Mouse (Mus musculus): ENCODE data around the gene Tram2. TPM values are rescaled to one million over a fixed set of nuclear protein-coding genes. Genes with fewer than 3 reads are reported as not detected.

Tram2 gene
- total and polyA plus RNA-seq, 2 experiments from 2014 or later, result 1.4 to 2.1 TPM

DNA sequence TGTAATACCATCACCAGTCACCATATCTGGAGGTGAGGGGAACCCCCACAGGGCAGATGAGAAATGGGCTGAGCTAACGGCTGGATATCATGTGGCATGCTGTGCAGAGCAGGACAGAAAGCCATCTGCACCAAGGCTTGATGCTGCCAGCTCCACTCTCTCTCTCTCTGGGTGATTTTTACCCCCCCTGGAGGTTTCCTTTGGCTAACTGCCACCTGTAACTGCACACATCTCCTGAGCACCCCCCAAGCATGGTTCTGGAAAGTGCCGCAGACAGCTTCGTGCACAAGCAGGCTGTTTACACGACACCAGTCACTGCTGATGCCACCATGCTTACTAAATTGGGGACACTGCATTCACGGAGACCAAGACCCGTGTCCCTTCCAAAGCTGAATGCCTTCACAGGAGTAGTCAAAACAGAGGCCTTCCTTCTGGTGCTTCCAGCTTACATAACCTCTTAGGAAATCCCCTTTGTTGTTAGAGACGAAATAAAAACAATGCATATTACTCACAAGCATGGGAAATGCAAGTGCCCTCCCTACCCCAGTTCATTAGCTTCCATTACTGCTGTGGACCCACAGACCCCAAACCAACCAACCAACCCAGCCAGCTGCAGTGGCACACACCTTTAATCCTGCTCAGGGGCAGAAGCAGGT is 83.6 kb downstream of the Tram2 start:
- H3K4me2 ChIP-seq (ENCODE audit: low read depth, low read length, poor library complexity, severe bottlenecking), result no peak overlapping the region
- no peaks in the 10 kb centered on the region for H3K4me1 ChIP-seq (ENCODE audit: insufficient read depth, low read length)
- no peak for DNase-seq (ENCODE audit: low spot score)
- 59% methylated on average over 7 of the region's 7 CpGs for WGBS
- H3K4me3 ChIP-seq (ENCODE audit: low read depth, low read length), result no peak overlapping the region
- no peaks in the 10 kb centered on the region for H3K27me3 ChIP-seq (ENCODE audit: insufficient read depth, low read length)
- H3K9me3 ChIP-seq (ENCODE audit: low read length), result no peaks in the 10 kb centered on the region
- ATAC-seq (ENCODE audit: low FRiP score), result no peak
- H3K27ac ChIP-seq (ENCODE audit: low read depth, low read length), result no peak overlapping the region
- TF ChIP-seq CTCF (IDR thresholded peaks at IDR 0.05), result no peak
- no peaks in the 10 kb centered on the region for H3K36me3 ChIP-seq (ENCODE audit: insufficient read depth, low read length)
- H3K9ac ChIP-seq (replicated peaks; ENCODE audit: low read length, poor library complexity, severe bottlenecking), result no peak overlapping the region

DNA sequence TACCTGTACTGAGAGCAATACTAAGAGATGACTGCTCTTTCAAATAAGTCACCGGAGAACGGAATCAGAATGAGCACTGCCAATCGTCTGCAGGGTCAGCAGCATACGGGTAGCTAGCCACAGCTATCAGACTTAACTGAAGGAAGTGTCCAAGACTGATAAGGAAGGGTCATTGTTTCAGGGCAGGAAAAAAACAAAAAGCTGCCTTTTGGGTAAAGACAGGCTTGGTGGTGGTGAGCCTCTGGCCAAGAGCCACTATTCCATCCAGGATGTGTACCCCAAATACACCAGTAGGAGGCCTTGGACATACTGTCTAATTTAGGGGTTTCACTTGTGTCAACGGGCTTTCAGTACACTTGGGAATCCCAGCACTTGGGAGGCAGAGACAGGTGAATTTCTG is 84.7 kb downstream of the Tram2 start:
- Histone ChIP-seq H3K4me1 (ENCODE audit: insufficient read depth, low read length) (no peaks in the 10 kb centered on the region), H3K4me2 (ENCODE audit: low read depth, low read length, poor library complexity, severe bottlenecking) (no peak overlapping the region), H3K9ac (replicated peaks; ENCODE audit: low read length, poor library complexity, severe bottlenecking) (no peak overlapping the region), H3K27ac (ENCODE audit: low read depth, low read length) (no peak overlapping the region), H3K4me3 (ENCODE audit: low read depth, low read length) (no peak overlapping the region), H3K27me3 (ENCODE audit: insufficient read depth, low read length) (no peaks in the 10 kb centered on the region), H3K9me3 (ENCODE audit: low read length) (no peaks in the 10 kb centered on the region), H3K36me3 (ENCODE audit: insufficient read depth, low read length) (no peaks in the 10 kb centered on the region)
- 93% methylated on average over 5 of the region's 5 CpGs for WGBS
- no peak for ATAC-seq (ENCODE audit: low FRiP score)
- DNase-seq (ENCODE audit: low spot score), result no peak
- no peak for TF ChIP-seq CTCF (IDR thresholded peaks at IDR 0.05)

DNA sequence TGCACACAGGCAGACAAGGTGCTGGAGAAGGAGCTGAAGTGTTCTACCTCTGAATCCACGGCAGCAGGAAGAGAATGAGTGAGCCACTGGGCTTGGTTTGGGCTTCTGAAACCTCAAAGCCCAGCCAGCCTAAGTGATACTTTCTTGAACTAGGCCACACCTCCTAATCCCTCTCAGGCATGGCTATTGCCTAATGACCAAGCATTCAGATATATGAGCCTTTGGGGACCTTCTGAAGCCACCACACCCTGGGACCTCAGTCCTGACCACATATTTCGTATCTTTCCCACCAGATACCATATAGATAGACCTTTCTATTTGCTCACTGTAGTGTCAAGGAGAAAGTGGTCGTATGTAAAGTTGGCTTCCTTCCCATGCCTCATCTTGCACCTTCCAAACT is 85.3 kb downstream of the Tram2 start:
- Histone ChIP-seq H3K9ac (replicated peaks; ENCODE audit: low read length, poor library complexity, severe bottlenecking) (no peak overlapping the region), H3K9me3 (ENCODE audit: low read length) (no peaks in the 10 kb centered on the region), H3K27me3 (ENCODE audit: insufficient read depth, low read length) (no peaks in the 10 kb centered on the region), H3K4me3 (ENCODE audit: low read depth, low read length) (no peak overlapping the region), H3K27ac (ENCODE audit: low read depth, low read length) (no peak overlapping the region), H3K36me3 (ENCODE audit: insufficient read depth, low read length) (no peaks in the 10 kb centered on the region), H3K4me2 (ENCODE audit: low read depth, low read length, poor library complexity, severe bottlenecking) (no peak overlapping the region), H3K4me1 (ENCODE audit: insufficient read depth, low read length) (no peaks in the 10 kb centered on the region)
- 87% methylated on average over 3 of the region's 3 CpGs for WGBS
- no peak for ATAC-seq (ENCODE audit: low FRiP score)
- no peak for DNase-seq (ENCODE audit: low spot score)
- TF ChIP-seq CTCF (IDR thresholded peaks at IDR 0.05), result no peak

DNA sequence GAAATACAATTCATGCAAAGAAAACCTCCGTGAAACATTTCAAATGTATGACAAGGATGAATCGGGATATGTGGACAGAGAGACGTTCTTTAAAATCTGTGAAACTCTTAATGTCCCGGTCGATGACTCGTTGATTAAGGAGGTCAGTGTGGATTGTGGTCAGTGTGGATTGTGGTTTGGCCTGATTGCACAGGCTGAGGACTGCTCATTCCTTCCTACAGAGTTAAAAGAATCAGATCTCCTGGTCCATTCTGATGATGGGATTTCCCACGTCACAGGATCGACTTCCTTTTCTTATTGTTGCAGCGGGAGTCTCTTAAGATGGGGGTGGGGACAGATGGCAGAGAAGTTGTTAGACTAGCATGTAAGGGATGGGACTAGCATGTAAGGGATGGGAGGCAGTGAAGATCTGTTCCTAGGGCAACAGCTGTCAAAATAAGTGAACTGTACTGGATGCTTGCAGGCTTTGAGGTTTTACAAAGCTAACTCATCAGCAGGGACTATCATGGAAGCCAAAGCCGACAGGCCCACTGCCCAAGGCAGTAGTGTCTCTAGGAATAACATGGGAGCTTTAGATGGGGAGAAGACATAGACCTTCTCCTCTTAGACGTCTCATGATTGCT is 89.5 kb downstream of the Tram2 start:
- H3K9me3 ChIP-seq (ENCODE audit: low read length), result no peaks in the 10 kb centered on the region
- ATAC-seq (ENCODE audit: low FRiP score) (no peak), DNase-seq (ENCODE audit: low spot score) (no peak)
- H3K4me2 ChIP-seq (ENCODE audit: low read depth, low read length, poor library complexity, severe bottlenecking), result no peak overlapping the region
- no peaks in the 10 kb centered on the region for H3K36me3 ChIP-seq (ENCODE audit: insufficient read depth, low read length)
- TF ChIP-seq CTCF (IDR thresholded peaks at IDR 0.05), result no peak
- no peaks in the 10 kb centered on the region for H3K27me3 ChIP-seq (ENCODE audit: insufficient read depth, low read length)
- no peak overlapping the region for H3K27ac ChIP-seq (ENCODE audit: low read depth, low read length)
- no peak overlapping the region for H3K9ac ChIP-seq (replicated peaks; ENCODE audit: low read length, poor library complexity, severe bottlenecking)
- H3K4me3 ChIP-seq (ENCODE audit: low read depth, low read length), result no peak overlapping the region
- 89% methylated on average over 11 of the region's 11 CpGs for WGBS
- no peaks in the 10 kb centered on the region for H3K4me1 ChIP-seq (ENCODE audit: insufficient read depth, low read length)

DNA sequence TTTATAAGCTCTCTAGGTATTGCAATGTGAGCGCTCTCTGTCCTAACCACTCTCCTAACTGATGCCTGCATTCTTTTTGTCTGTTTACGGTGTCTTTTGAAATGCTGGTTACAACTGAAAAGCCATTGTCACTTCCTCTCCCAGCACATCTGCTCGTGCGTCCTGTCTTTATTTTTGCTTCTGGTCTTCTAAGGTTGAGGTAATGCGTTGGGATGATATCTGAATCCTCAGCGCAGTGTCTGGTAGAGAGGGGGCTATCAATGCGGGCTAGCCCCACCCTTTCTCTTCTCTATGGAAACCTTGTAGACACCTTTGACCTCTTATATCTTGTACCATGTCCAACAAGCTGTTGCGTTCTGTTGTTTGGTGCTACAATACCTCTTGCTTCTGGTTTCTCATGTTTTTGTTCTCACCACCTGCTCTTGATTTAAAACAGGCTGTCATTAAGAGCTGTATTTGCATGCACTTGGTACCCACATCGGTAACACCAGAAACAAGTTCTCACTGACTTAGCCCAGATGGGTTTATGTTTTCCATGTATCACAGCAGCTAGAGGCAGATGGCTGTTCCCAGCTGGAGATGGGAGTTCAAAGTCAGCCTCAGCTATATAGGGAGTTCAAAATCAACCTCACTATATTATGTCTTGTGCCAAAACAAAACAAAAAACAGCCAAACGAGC is 92.5 kb downstream of the Tram2 start:
- TF ChIP-seq CTCF (IDR thresholded peaks at IDR 0.05), result no peak
- WGBS, result 72% methylated on average over 10 of the region's 10 CpGs
- no peaks in the 10 kb centered on the region for H3K9me3 ChIP-seq (ENCODE audit: low read length)
- no peak overlapping the region for H3K27ac ChIP-seq (ENCODE audit: low read depth, low read length)
- no peaks in the 10 kb centered on the region for H3K27me3 ChIP-seq (ENCODE audit: insufficient read depth, low read length)
- ATAC-seq (ENCODE audit: low FRiP score) (no peak), DNase-seq (ENCODE audit: low spot score) (no peak)
- no peak overlapping the region for H3K4me2 ChIP-seq (ENCODE audit: low read depth, low read length, poor library complexity, severe bottlenecking)
- H3K36me3 ChIP-seq (ENCODE audit: insufficient read depth, low read length), result no peaks in the 10 kb centered on the region
- no peak overlapping the region for H3K9ac ChIP-seq (replicated peaks; ENCODE audit: low read length, poor library complexity, severe bottlenecking)
- no peaks in the 10 kb centered on the region for H3K4me1 ChIP-seq (ENCODE audit: insufficient read depth, low read length)
- no peak overlapping the region for H3K4me3 ChIP-seq (ENCODE audit: low read depth, low read length)

DNA sequence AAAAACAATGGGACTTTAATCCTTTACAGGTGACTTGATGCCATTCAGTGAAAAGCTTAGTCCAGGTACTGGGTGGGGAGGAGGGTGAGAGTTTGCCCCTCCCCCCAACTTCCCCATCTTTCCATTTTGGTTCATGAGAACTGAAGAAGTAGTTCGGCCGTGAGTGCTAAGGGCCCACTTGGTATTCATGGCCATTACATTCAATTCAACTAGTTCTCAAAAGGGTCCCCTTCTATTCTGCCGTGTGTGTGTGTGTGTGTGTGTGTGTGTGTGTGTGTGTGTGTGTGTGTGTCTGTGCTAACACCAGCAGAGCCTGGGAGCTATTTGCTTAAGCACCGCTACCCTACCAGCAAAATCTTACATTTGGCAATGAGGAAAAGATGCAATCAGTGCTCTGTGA is 94.4 kb downstream of the Tram2 start:
- Histone ChIP-seq H3K4me1 (ENCODE audit: insufficient read depth, low read length) (no peaks in the 10 kb centered on the region), H3K27me3 (ENCODE audit: insufficient read depth, low read length) (no peaks in the 10 kb centered on the region), H3K4me3 (ENCODE audit: low read depth, low read length) (no peak overlapping the region), H3K9me3 (ENCODE audit: low read length) (no peaks in the 10 kb centered on the region), H3K27ac (ENCODE audit: low read depth, low read length) (no peak overlapping the region), H3K36me3 (ENCODE audit: insufficient read depth, low read length) (no peaks in the 10 kb centered on the region), H3K9ac (replicated peaks; ENCODE audit: low read length, poor library complexity, severe bottlenecking) (no peak overlapping the region), H3K4me2 (ENCODE audit: low read depth, low read length, poor library complexity, severe bottlenecking) (no peak overlapping the region)
- ATAC-seq (ENCODE audit: low FRiP score) (peak; percentile 54; the same call in 1 of the 2 replicates), DNase-seq (ENCODE audit: low spot score) (peak; percentile 22)
- no peak for TF ChIP-seq CTCF (IDR thresholded peaks at IDR 0.05)
- WGBS, result 44% methylated on average over 4 of the region's 4 CpGs

All from midbrain, postnatal 0 days (tissue).